Mouse (Mus musculus) embryo, embryonic 9.5 days (tissue): ENCODE measurements around the gene Chchd3.

ENCODE experiments used
- DNase-seq: peaks from one replicate; pipeline ENCODE4 v3.0.0-alpha.2; 2017; ENCODE audit errors: extremely low spot score

Gene Chchd3

GRCm38 (mm10) chr6:32935576-32935975 lies 124.5 kb downstream of the Chchd3 start:
- DNase-seq: no peak

GRCm38 (mm10) chr6:32931106-32931770 lies 128.8 kb downstream of the Chchd3 start:
- DNase-seq: no peak

GRCm38 (mm10) chr6:32922391-32922790 lies 137.7 kb downstream of the Chchd3 start:
- no peak for DNase-seq

GRCm38 (mm10) chr6:32920091-32920490 lies 140.0 kb downstream of the Chchd3 start:
- DNase-seq: no peak

- DNase-seq: no peak
These were observed 149.4 kb downstream of the Chchd3 start for GRCm38 (mm10) chr6:32910692-32911091.

GRCm38 (mm10) chr6:32899061-32899460 lies 161.0 kb downstream of the Chchd3 start:
- DNase-seq: no peak

- no peak for DNase-seq
These were observed 166.0 kb downstream of the Chchd3 start for GRCm38 (mm10) chr6:32894100-32894499.

- DNase-seq: no peak
These were observed 169.3 kb downstream of the Chchd3 start for GRCm38 (mm10) chr6:32890726-32891125.

GRCm38 (mm10) chr6:32888894-32889529 lies 171.0 kb downstream of the Chchd3 start:
- no peak for DNase-seq

- no peak for DNase-seq
These were observed 181.5 kb downstream of the Chchd3 start for GRCm38 (mm10) chr6:32878586-32878985.

GRCm38 (mm10) chr6:32874176-32874575 lies 185.9 kb downstream of the Chchd3 start:
- peak; percentile 7 for DNase-seq

- DNase-seq: no peak
These were observed 187.3 kb downstream of the Chchd3 start for GRCm38 (mm10) chr6:32872805-32873204.

GRCm38 (mm10) chr6:32850960-32851359 lies 209.1 kb downstream of the Chchd3 start:
- no peak for DNase-seq

- no peak for DNase-seq
These were observed 211.1 kb downstream of the Chchd3 start for GRCm38 (mm10) chr6:32848974-32849373.

- DNase-seq: no peak
These were observed 214.6 kb downstream of the Chchd3 start for GRCm38 (mm10) chr6:32845463-32845862.

GRCm38 (mm10) chr6:32837939-32838301 lies 222.1 kb downstream of the Chchd3 start:
- no peak for DNase-seq

- no peak for DNase-seq
These were observed 222.7 kb downstream of the Chchd3 start for GRCm38 (mm10) chr6:32837165-32837938.

GRCm38 (mm10) chr6:32823856-32824620 lies 236.0 kb downstream of the Chchd3 start:
- DNase-seq: no peak

GRCm38 (mm10) chr6:32818961-32819360 lies 241.1 kb downstream of the Chchd3 start:
- no peak for DNase-seq

- no peak for DNase-seq
These were observed 251.3 kb downstream of the Chchd3 start for GRCm38 (mm10) chr6:32808796-32809195.

GRCm38 (mm10) chr6:32807771-32808170 lies 252.3 kb downstream of the Chchd3 start:
- DNase-seq: no peak

GRCm38 (mm10) chr6:32803646-32804045 lies 256.4 kb downstream of the Chchd3 start:
- DNase-seq: no peak
